9 mouse cellular contexts compared by ENCODE assay signal in the genomic region with DNA sequence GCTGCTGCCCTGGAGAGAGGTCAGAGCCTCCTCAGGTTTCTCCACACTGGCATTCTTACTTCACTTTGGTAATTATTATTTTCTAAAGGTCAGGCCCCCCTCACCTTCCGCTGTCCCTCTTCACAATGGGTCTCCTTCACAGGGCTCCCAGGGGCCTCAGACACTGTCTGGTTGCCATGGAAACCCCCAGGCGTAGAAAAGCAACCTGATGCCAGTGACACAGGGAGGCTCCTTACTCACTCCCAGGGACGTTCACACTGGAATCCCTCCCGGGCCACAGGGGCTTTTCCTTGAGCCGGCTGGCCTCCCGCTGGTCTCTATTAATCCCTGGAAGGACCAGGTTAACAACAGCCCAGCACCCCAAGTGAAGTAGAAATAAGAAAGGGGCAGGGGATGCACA. TPM values are rescaled to one million over a fixed set of nuclear protein-coding genes. Genes with fewer than 3 reads are reported as not detected.
A peak's percentile ranks its signal among the peaks of the same experiment; 100 is the strongest.
DNase-seq lines count a peak whose midpoint lies in the region; ATAC-seq and TF ChIP-seq lines count a peak whose summit lies in the region.
"Had no signal": no experiment of that assay in that cellular context is flagged by ENCODE, and none has a peak within 500 bp of the region (broad histone marks: within the 10 kb centered on the region; RNA-seq: fewer than 3 reads in every experiment).

No protein-coding gene starts in this region.

- peak overlapping the region; percentile 98 for H3K27ac ChIP-seq in forebrain, embryonic 12.5 days
- peak overlapping the region; percentile 80 for H3K27ac ChIP-seq in limb, embryonic 15.5 days

- no peaks in the 10 kb centered on the region for H3K27me3 ChIP-seq in forebrain, embryonic 12.5 days
- H3K27me3 ChIP-seq in limb, embryonic 15.5 days = no peaks in the 10 kb centered on the region

- ATAC-seq in forebrain, embryonic 12.5 days (ENCODE audit: low FRiP score) = peak; percentile 69
- no peak for ATAC-seq in limb, embryonic 15.5 days (ENCODE audit: insufficient number of reproducible peaks, low FRiP score, low TSS enrichment, low read depth)

- peak overlapping the region; percentile 41 for H3K4me2 ChIP-seq in forebrain, embryonic 12.5 days
- no peak overlapping the region for H3K4me2 ChIP-seq in limb, embryonic 15.5 days

- peaks cover 55% of the 10 kb centered on the region for H3K36me3 ChIP-seq in forebrain, embryonic 12.5 days (replicated peaks)
- H3K36me3 ChIP-seq in limb, embryonic 15.5 days = peaks cover 47% of the 10 kb centered on the region

- peak overlapping the region; percentile 34; the same call in 1 of the 2 replicates for H3K9ac ChIP-seq in forebrain, embryonic 12.5 days
- H3K9ac ChIP-seq in limb, embryonic 15.5 days = no peak overlapping the region

- DNase-seq in ovary, postnatal 36 days (ENCODE audit: low spot score) = peak; percentile 22
- DNase-seq in ovary, postnatal 14 days (ENCODE audit: low spot score) = no peak
- DNase-seq in lung, adult 2 months = no peak
- DNase-seq in thymus, postnatal 14 days = no peak
- DNase-seq in right cerebral cortex, adult 18-20 months = no peak
- DNase-seq: thymus, postnatal 25 days had no signal

- H3K4me1 ChIP-seq in forebrain, embryonic 12.5 days = peaks cover 53% of the 10 kb centered on the region
- peaks cover 39% of the 10 kb centered on the region for H3K4me1 ChIP-seq in limb, embryonic 15.5 days
- H3K4me1 ChIP-seq in lung, adult 2 months (ENCODE audit: control insufficient read depth, insufficient read depth, low read length) = no peaks in the 10 kb centered on the region

- peak overlapping the region; percentile 11; the same call in 1 of the 2 replicates for H3K4me3 ChIP-seq in forebrain, embryonic 12.5 days (replicated peaks)
- H3K4me3 ChIP-seq in limb, embryonic 15.5 days = no peak overlapping the region
- no peak overlapping the region for H3K4me3 ChIP-seq in lung, adult 2 months (replicated peaks; ENCODE audit: extremely low read depth, low read depth, low read length)

- under 1% methylated on average over 6 of the region's 6 CpGs for WGBS in forebrain, embryonic 12.5 days
- 4% methylated on average over 6 of the region's 6 CpGs for WGBS in limb, embryonic 15.5 days
- 22% methylated on average over 6 of the region's 6 CpGs for WGBS in lung, adult 2 months

- TF ChIP-seq POLR2A in lung, adult 2 months (IDR thresholded peaks at IDR 0.05; ENCODE audit: borderline replicate concordance, extremely low read depth, low read depth, low read length) = no peak

- TF ChIP-seq CTCF in lung, adult 2 months (IDR thresholded peaks at IDR 0.05; ENCODE audit: insufficient read depth, low read length) = no peak

- H3K9me3 ChIP-seq in forebrain, embryonic 12.5 days = no peaks in the 10 kb centered on the region
- no peaks in the 10 kb centered on the region for H3K9me3 ChIP-seq in limb, embryonic 15.5 days

RNA-seq across cellular contexts. Expression of a gene that starts 14.4 kb away (rescaled TPM):
- 112 and 122 TPM in 2 replicates for polyA plus RNA-seq in forebrain, embryonic 12.5 days (2016; fragmentation: Nextera tagmentation; extraction: Ambion mirVana)
- polyA plus RNA-seq in limb, embryonic 15.5 days (2015; fragmentation: Nextera tagmentation; extraction: Ambion mirVana) = 807 and 885 TPM in 2 replicates
- 0.14 and 0.51 TPM in 2 replicates for polyA plus RNA-seq in lung, adult 2 months (2012; rRNA removed)
- polyA plus RNA-seq: liver, adult 2 months had no signal

RNA-seq across cellular contexts. Expression of a gene that starts 26.1 kb away (rescaled TPM):
- 41.5 and 44.9 TPM in 2 replicates for polyA plus RNA-seq in forebrain, embryonic 12.5 days (2016; fragmentation: Nextera tagmentation; extraction: Ambion mirVana)
- 48.8 and 51.3 TPM in 2 replicates for polyA plus RNA-seq in limb, embryonic 15.5 days (2015; fragmentation: Nextera tagmentation; extraction: Ambion mirVana)
- polyA plus RNA-seq in lung, adult 2 months (2012; rRNA removed) = 25.8 and 34.2 TPM in 2 replicates

Comparison
In these comparisons a context has a peak if more than half of its experiments do, and no peak if none do; other contexts are left out.
1. RNA of a gene that starts 14.4 kb away (polyA plus RNA-seq): 807 to 885 TPM in limb, embryonic 15.5 days and 112 to 122 TPM in forebrain, embryonic 12.5 days; 0.14 to 0.51 TPM in lung, adult 2 months; every median in the first group is over 10 times any median in the second.